Mouse (Mus musculus): ENCODE measurements around the gene Ilf2. TPM values are rescaled to one million over a fixed set of nuclear protein-coding genes. Genes with fewer than 3 reads are reported as not detected.

The Ilf2 gene
- polyA plus RNA-seq, 1 experiment from 2014 or later = 311 TPM

DNA sequence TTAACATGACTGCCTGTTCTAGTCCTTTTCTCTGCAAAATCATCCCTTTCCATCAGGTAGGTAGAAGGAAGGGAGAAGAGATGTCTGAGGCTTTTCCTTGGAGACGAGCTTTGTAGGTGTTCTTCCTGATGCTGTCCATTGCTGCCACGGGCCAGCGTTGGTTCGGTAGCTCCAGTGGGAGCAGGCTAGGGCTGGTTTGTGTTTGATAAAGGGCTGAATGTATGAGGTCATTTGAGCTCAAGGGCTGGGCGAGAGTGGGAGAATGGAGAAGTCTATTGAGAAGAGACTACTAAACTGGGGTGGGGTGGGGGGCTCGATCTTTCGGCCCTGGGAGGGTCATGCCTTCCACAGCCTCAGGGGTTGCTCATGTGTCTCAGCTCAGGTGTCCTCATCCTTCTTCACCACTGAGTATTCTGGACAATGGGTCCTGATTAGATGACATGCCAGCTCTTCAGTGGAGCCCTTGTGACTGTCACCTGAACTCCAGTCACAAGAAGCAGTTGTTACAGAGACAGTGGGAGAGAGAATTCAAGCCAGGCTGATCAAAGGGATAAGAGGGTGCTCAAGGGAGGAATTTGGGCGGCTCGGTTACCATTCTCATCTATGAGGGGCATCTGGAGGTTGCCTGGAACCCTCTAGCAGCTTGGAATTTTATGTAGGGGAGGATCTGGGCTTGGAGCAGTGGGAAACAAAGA, 37.2 kb downstream of the Ilf2 start:
- H3K4me2 ChIP-seq (replicated peaks) = no peak overlapping the region; the same call in 1 of the 2 replicates

DNA sequence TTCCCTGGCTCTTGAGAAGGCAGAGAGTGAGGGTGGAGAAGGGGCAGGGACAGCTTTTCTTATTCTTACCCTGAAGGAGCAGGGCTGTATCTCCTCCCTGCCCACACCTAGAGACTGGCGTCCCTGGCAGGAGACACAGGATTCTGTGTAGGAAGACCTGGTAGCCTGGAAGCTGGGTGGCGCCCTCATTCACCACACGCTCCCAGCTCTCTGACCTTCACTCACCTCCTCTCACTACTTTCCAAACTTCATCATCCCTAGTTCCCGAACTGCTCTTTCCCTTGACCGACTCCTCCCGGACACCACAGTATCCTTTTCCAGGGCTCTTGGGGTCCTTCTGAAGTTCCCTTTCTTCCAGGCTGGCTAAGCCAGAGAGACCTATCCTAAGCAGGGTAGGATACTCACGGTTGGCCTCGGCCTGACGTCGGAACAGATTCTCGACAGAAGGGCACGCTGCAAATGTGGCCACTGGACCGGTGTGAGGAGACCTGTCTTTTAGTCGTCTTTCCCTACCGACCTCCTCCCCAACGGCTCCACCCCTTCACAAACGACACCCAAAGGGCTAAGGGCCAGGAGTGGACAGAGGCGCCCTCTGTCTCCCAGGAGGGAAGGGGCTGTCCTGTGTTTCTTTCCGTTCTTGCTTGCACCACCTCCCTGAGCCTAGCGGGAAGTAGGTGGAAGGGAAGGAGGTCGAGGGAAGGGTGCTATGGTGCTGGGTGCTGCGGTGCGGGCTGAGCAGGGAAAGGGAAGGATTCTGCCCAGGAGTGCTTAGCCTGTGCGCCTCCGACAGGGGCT, 38.1 kb downstream of the Ilf2 start, which contains the start of the genes S100a1 and S100a13:
Gene S100a1, minus strand, starts transcription at position 597 of the 795 bp plus-strand sequence.
Gene S100a13, plus strand, starts transcription at position 640 of the 795 bp plus-strand sequence.
- H3K9ac ChIP-seq = peak within 1 kb of the TSS; percentile 42
- H3K4me3 ChIP-seq = peak within 1 kb of the TSS; percentile 35
- peak within 1 kb of the TSS; percentile 70 for H3K4me2 ChIP-seq (replicated peaks)
- H3K27me3 ChIP-seq = peaks cover 20% of the 10 kb centered on the region
- H3K4me1 ChIP-seq = peaks cover 16% of the 10 kb centered on the region
- no peaks in the 10 kb centered on the region for H3K36me3 ChIP-seq
- ATAC-seq (ENCODE audit: insufficient number of reproducible peaks, insufficient read depth, low FRiP score, low TSS enrichment) = no peak
- 4% methylated on average over 25 of the region's 25 CpGs for WGBS
- no peaks in the 10 kb centered on the region for H3K9me3 ChIP-seq
- no peak within 1 kb of the TSS for H3K27ac ChIP-seq

More for the DNA sequence above, 37.2 kb downstream of the Ilf2 start:
- WGBS = 71% methylated on average over 9 of the region's 9 CpGs
- ATAC-seq (ENCODE audit: insufficient number of reproducible peaks, insufficient read depth, low FRiP score, low TSS enrichment) = no peak
- Histone ChIP-seq H3K36me3 (no peaks in the 10 kb centered on the region), H3K4me1 (peaks cover 16% of the 10 kb centered on the region), H3K4me3 (no peak overlapping the region), H3K27me3 (peaks cover 20% of the 10 kb centered on the region), H3K27ac (no peak overlapping the region), H3K9me3 (no peaks in the 10 kb centered on the region), H3K9ac (no peak overlapping the region)

DNA sequence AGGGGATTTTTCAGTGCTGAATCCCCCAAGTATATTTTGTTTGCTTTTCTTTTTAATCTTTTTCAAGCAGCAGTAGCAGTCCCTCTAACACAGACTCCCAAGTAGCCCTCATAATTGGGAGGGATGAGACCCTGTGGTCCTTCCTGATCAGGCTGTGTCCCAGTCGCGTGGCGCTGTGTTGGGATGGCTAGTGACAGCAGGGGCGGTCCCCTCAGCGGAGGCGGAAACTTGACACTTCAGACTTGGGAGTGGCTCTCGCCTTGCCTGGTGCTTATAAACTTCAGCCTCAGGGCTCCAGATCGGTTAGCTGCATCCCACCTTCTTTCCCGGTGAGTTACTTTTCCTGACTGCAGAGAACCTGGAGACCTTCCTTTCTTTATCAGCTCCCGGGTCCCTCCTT, 38.8 kb downstream of the Ilf2 start:
- H3K9ac ChIP-seq = peak overlapping the region; percentile 42
- no peaks in the 10 kb centered on the region for H3K9me3 ChIP-seq
- peaks cover 20% of the 10 kb centered on the region for H3K27me3 ChIP-seq
- peak overlapping the region; percentile 70 for H3K4me2 ChIP-seq (replicated peaks)
- H3K4me3 ChIP-seq = peak overlapping the region; percentile 35
- no peaks in the 10 kb centered on the region for H3K36me3 ChIP-seq
- WGBS = 1% methylated on average over 10 of the region's 10 CpGs
- H3K4me1 ChIP-seq = peaks cover 16% of the 10 kb centered on the region
- no peak overlapping the region for H3K27ac ChIP-seq
- ATAC-seq (ENCODE audit: insufficient number of reproducible peaks, insufficient read depth, low FRiP score, low TSS enrichment) = peak; percentile 75; the same call in 1 of the 2 replicates

DNA sequence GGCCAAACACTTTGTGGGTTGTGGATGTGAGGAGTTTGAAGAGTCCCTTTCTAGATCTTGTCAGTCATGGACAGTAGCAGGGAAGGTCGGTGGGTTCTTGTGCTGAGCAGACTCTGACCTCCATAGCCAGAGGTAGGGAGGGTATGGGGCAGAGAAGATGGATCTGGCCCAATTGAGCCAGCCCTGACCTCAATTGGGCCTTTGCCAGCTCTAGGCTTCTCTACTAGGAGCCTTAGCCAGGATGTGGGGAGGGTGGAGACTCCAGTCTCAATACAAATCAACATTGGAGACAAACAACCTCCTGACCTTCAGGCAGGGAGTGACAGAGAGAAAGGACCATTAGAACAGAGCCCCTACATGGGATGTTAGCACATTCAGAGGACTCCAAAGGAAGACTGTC, 39.3 kb downstream of the Ilf2 start:
- peaks cover 20% of the 10 kb centered on the region for H3K27me3 ChIP-seq
- H3K9me3 ChIP-seq = no peaks in the 10 kb centered on the region
- H3K36me3 ChIP-seq = no peaks in the 10 kb centered on the region
- H3K4me3 ChIP-seq = peak overlapping the region; percentile 35
- no peak overlapping the region for H3K27ac ChIP-seq
- ATAC-seq (ENCODE audit: insufficient number of reproducible peaks, insufficient read depth, low FRiP score, low TSS enrichment) = no peak
- peak overlapping the region; percentile 70 for H3K4me2 ChIP-seq (replicated peaks)
- peak overlapping the region; percentile 42 for H3K9ac ChIP-seq
- H3K4me1 ChIP-seq = peaks cover 16% of the 10 kb centered on the region
- WGBS = 36% methylated on average over 1 of the region's 1 CpGs

DNA sequence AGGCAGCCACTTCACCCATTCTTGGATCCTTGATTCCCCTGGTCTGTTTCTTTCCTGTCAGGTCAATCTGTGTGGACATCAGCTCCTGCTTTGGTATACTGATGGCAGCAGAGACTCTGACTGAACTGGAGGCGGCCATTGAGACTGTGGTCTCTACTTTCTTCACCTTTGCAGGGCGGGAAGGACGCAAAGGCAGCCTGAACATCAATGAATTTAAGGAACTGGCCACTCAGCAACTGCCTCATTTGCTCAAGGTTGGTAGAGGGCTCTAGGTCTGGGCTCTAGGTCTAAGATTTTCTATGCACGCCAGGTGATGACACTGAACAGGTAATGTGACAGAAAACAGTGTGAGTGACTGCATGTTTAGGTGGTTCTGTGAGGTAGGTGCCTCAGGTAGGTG, 39.9 kb downstream of the Ilf2 start:
- Histone ChIP-seq H3K27me3 (peaks cover 20% of the 10 kb centered on the region), H3K9ac (no peak overlapping the region)
- ATAC-seq (ENCODE audit: insufficient number of reproducible peaks, insufficient read depth, low FRiP score, low TSS enrichment) = no peak

DNA sequence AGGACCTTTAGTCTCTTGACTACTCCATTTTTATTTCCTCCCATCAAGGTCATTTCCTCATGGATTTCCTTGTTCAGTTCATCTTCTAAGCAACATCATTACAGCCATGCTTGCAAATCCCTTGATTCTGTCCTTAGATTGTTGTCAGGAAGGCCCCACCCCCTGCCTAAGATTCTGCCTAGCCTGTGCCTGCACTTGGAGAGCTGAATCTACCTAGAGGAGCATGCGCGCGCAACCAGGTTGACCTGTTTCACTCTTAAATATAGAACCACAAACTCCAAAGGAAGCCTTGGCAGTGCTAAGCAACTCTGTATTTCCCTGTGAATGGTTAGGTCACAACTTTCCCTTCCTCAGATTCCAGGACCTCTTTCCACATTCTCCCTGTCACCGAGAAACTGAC, 41.8 kb downstream of the Ilf2 start:
- Histone ChIP-seq H3K4me3 (no peak overlapping the region), H3K36me3 (no peaks in the 10 kb centered on the region), H3K27ac (no peak overlapping the region), H3K4me1 (peaks cover 16% of the 10 kb centered on the region), H3K9me3 (no peaks in the 10 kb centered on the region), H3K9ac (no peak overlapping the region), H3K27me3 (peaks cover 16% of the 10 kb centered on the region), H3K4me2 (replicated peaks) (no peak overlapping the region)
- no peak for ATAC-seq (ENCODE audit: insufficient number of reproducible peaks, insufficient read depth, low FRiP score, low TSS enrichment)
- 80% methylated on average over 4 of the region's 4 CpGs for WGBS

More for the DNA sequence above, 39.9 kb downstream of the Ilf2 start:
- no peak overlapping the region for H3K27ac ChIP-seq
- H3K36me3 ChIP-seq = no peaks in the 10 kb centered on the region
- H3K4me1 ChIP-seq = peaks cover 16% of the 10 kb centered on the region
- H3K4me2 ChIP-seq (replicated peaks) = no peak overlapping the region
- H3K4me3 ChIP-seq = no peak overlapping the region
- no peaks in the 10 kb centered on the region for H3K9me3 ChIP-seq
- 90% methylated on average over 4 of the region's 4 CpGs for WGBS

DNA sequence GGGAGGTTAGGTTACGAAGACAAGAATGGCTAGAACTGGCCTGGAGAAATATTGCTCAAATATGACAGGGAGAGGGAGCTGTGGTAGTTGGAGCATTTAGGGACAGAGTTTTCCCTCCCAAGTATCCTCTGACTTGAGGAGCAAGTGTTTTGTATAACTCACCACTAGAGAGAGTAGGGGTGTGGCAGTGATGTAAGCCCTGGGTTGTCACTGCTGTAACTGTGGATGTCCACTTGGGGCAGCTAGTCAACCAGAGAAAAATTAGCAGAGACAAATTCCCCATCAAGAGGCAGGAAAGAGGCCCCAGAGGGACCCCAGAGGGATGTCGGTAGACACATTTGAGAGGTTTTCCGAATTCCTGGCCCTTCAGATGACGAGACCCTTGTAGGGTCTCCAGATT, 49.5 kb downstream of the Ilf2 start:
- WGBS = 58% methylated on average over 4 of the region's 4 CpGs
- no peak overlapping the region for H3K4me3 ChIP-seq
- H3K4me2 ChIP-seq (replicated peaks) = no peak overlapping the region
- ATAC-seq (ENCODE audit: insufficient number of reproducible peaks, insufficient read depth, low FRiP score, low TSS enrichment) = no peak
- no peaks in the 10 kb centered on the region for H3K27me3 ChIP-seq
- H3K4me1 ChIP-seq = no peaks in the 10 kb centered on the region
- no peaks in the 10 kb centered on the region for H3K9me3 ChIP-seq
- no peak overlapping the region for H3K27ac ChIP-seq
- H3K36me3 ChIP-seq = no peaks in the 10 kb centered on the region
- H3K9ac ChIP-seq = no peak overlapping the region

DNA sequence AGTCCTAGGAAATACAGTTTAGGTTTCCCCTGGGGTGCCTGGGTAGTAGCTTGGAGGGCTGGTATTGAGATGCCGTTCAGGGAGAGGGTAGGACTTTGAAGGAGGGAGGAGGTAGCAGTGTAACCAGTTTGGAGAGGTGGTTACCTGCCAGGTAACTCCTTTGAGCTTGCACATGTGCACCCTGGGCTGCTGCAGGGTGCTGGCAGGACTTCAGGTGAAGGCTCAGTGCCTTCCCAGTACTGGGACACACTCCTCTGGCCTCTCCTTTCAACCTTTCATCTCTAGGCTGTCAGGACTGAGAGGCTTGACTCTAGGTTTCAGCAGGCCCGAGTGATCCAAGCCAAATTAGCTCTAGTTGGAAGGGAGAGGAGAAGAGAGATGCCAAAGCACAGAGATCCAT, 50.1 kb downstream of the Ilf2 start:
- H3K4me3 ChIP-seq = no peak overlapping the region
- WGBS = 73% methylated on average over 2 of the region's 2 CpGs

DNA sequence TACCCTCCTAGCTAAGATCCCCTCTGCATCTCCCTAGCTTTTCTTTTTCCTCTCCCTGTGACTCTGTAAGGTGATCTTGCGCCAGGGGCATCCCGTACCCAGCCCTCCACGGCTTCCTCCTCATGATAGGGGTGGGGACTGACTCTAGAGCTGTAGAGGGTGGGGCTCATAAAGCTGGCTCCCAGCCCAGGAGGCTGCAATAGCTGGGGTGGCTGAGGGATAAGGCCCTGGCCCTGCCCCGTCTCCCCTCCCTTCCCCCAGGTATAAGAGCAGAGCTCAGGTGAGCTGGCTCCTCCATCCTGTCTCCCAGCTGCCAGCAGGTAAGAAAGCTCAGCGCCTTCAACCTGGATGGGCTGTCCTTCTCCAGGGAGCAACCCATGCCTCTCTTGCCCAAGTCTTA, 50.7 kb downstream of the Ilf2 start, which contains the start of gene S100a14:
Gene S100a14, plus strand, starts transcription at position 277 of the 400 bp plus-strand sequence.
- no peak within 1 kb of the TSS for H3K4me3 ChIP-seq
- WGBS = 75% methylated on average over 5 of the region's 5 CpGs
- no peak within 1 kb of the TSS for H3K9ac ChIP-seq
- no peaks in the 10 kb centered on the region for H3K36me3 ChIP-seq
- H3K9me3 ChIP-seq = no peaks in the 10 kb centered on the region
- H3K27ac ChIP-seq = no peak within 1 kb of the TSS
- H3K4me2 ChIP-seq (replicated peaks) = no peak within 1 kb of the TSS
- H3K27me3 ChIP-seq = no peaks in the 10 kb centered on the region
- no peaks in the 10 kb centered on the region for H3K4me1 ChIP-seq
- peak; percentile 65; the same call in 1 of the 2 replicates for ATAC-seq (ENCODE audit: insufficient number of reproducible peaks, insufficient read depth, low FRiP score, low TSS enrichment)

More for the DNA sequence above, 50.1 kb downstream of the Ilf2 start:
- no peak for ATAC-seq (ENCODE audit: insufficient number of reproducible peaks, insufficient read depth, low FRiP score, low TSS enrichment)
- Histone ChIP-seq H3K9ac (no peak overlapping the region), H3K27me3 (no peaks in the 10 kb centered on the region), H3K4me2 (replicated peaks) (no peak overlapping the region), H3K9me3 (no peaks in the 10 kb centered on the region), H3K4me1 (no peaks in the 10 kb centered on the region), H3K27ac (no peak overlapping the region), H3K36me3 (no peaks in the 10 kb centered on the region)

DNA sequence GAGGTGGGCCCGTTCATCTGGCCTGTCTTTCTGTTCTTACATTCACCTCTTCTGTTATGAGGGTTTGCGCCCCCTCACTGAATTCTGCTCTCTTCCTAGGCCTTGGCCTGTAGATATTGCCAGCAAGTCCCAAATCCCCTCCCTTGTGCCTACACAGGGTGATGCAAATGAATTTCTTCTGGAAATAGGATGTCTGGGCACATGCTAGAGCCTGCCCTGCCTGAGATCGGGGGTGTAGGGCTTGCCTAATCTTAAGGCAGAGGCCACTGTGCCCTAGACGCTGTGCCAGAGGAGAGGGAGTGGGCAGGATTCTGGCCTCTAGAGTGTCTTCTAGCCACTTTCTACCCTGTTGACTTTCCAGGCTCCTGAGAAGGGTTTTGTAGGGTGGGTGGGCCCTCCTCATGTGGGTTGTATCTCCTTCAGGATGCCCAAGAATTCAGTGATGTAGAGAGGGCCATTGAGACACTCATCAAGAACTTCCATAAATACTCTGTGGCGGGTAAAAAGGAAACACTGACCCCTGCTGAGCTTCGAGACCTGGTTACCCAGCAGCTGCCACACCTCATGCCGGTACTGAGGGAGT, 51.5 kb downstream of the Ilf2 start:
- Histone ChIP-seq H3K36me3 (no peaks in the 10 kb centered on the region), H3K4me2 (replicated peaks) (no peak overlapping the region), H3K4me3 (no peak overlapping the region), H3K27me3 (no peaks in the 10 kb centered on the region), H3K27ac (no peak overlapping the region), H3K4me1 (no peaks in the 10 kb centered on the region), H3K9ac (no peak overlapping the region), H3K9me3 (no peaks in the 10 kb centered on the region)
- no peak for ATAC-seq (ENCODE audit: insufficient number of reproducible peaks, insufficient read depth, low FRiP score, low TSS enrichment)
- 92% methylated on average over 7 of the region's 7 CpGs for WGBS

DNA sequence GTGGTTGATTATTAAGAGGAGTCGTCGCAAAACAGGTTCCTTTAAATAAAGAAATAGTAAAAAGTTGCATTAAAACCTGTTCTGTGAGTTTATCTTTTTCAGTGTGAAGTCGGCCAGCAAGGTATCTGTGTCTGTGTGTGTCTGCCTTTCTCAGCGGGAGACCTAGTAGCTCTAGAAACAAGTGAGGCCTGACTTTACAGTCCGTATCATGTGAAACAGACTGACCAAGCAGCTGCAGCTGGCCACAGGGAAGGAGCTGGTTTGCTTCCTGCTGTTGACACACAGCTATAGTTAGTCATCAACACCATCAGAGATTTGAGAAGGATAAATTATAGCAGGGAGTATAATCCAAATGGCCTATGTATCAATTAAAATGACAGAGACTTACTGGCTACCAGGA, 55.8 kb downstream of the Ilf2 start:
- Histone ChIP-seq H3K36me3 (no peaks in the 10 kb centered on the region), H3K9ac (no peak overlapping the region), H3K9me3 (no peaks in the 10 kb centered on the region), H3K27ac (no peak overlapping the region), H3K4me3 (no peak overlapping the region), H3K27me3 (no peaks in the 10 kb centered on the region), H3K4me1 (no peaks in the 10 kb centered on the region), H3K4me2 (replicated peaks) (no peak overlapping the region)
- WGBS = 67% methylated on average over 5 of the region's 5 CpGs
- ATAC-seq (ENCODE audit: insufficient number of reproducible peaks, insufficient read depth, low FRiP score, low TSS enrichment) = no peak

All from embryonic facial prominence, embryonic 12.5 days (tissue).